Mouse (Mus musculus) retina, postnatal 7 days (tissue): Measurements from ENCODE around the gene Figla.
"Not testable (repeated sequence)": the region's sequence is repeated elsewhere in the genome, so short reads cannot be mapped to it uniquely, and the experiment has no call there.

Source experiments
- DNase-seq: peaks from one replicate; pipeline ENCODE4 v3.0.0-alpha.2; 2012; ENCODE audit warnings: low read depth, low spot score

The Figla gene

GRCm38 (mm10) chr6:86015871-86016270 lies at the start of gene Figla:
TSS of gene Figla (plus strand) at chr6:86016171.
- DNase-seq = no peak

GRCm38 (mm10) chr6:85966686-85967085 lies 49.3 kb upstream of the Figla start:
- no peak for DNase-seq

GRCm38 (mm10) chr6:85969889-85970288 lies 46.1 kb upstream of the Figla start:
- no peak for DNase-seq

GRCm38 (mm10) chr6:85972699-85973098 lies 43.3 kb upstream of the Figla start:
- no peak for DNase-seq

- no peak for DNase-seq
Observed at GRCm38 (mm10) chr6:85973336-85973735, 42.6 kb upstream of the Figla start.

- no peak for DNase-seq
Observed at GRCm38 (mm10) chr6:85974941-85975617, 40.9 kb upstream of the Figla start.

- no peak for DNase-seq
Observed at GRCm38 (mm10) chr6:85975761-85976160, 40.2 kb upstream of the Figla start.

- no peak for DNase-seq
Observed at GRCm38 (mm10) chr6:85976242-85976641, 39.7 kb upstream of the Figla start.

GRCm38 (mm10) chr6:85978736-85979135 lies 37.2 kb upstream of the Figla start:
- DNase-seq = not testable (repeated sequence)

GRCm38 (mm10) chr6:85984351-85984750 lies 31.6 kb upstream of the Figla start:
- no peak for DNase-seq

GRCm38 (mm10) chr6:85989570-85989969 lies 26.4 kb upstream of the Figla start:
- not testable (repeated sequence) for DNase-seq

- DNase-seq = not testable (repeated sequence)
Observed at GRCm38 (mm10) chr6:85990774-85991173, 25.2 kb upstream of the Figla start.

GRCm38 (mm10) chr6:86003405-86003925 lies 12.5 kb upstream of the Figla start:
- DNase-seq = no peak

- DNase-seq = peak; percentile 78
Observed at GRCm38 (mm10) chr6:86004271-86005148, 11.5 kb upstream of the Figla start.

GRCm38 (mm10) chr6:86009980-86010379 lies 6.0 kb upstream of the Figla start:
- peak; percentile 43 for DNase-seq

- DNase-seq = not testable (repeated sequence)
Observed at GRCm38 (mm10) chr6:86014812-86015211, 1.2 kb upstream of the Figla start.

- no peak for DNase-seq
Observed at GRCm38 (mm10) chr6:86016793-86017350, 901 bp downstream of the Figla start.

- no peak for DNase-seq
Observed at GRCm38 (mm10) chr6:86019415-86020237, 3.7 kb downstream of the Figla start.

GRCm38 (mm10) chr6:86020948-86021347 lies 5.0 kb downstream of the Figla start:
- DNase-seq = peak; percentile 29

GRCm38 (mm10) chr6:86026632-86027292 lies 10.8 kb downstream of the Figla start:
- no peak for DNase-seq

GRCm38 (mm10) chr6:86028150-86028549 lies 12.2 kb downstream of the Figla start:
- no peak for DNase-seq
